Mouse (Mus musculus) regulatory T cell (primary cell): ENCODE results near the gene Olfr1102.

Experiments
- in situ Hi-C: fragments of 300-600 bp; cut with MboI, MseI; formaldehyde crosslinking; loops from one replicate; pipeline ENCODE4 v1.15.1; 2025; ENCODE audit warnings: high pct_unique_total_duplicates

Gene Olfr1102

DNA sequence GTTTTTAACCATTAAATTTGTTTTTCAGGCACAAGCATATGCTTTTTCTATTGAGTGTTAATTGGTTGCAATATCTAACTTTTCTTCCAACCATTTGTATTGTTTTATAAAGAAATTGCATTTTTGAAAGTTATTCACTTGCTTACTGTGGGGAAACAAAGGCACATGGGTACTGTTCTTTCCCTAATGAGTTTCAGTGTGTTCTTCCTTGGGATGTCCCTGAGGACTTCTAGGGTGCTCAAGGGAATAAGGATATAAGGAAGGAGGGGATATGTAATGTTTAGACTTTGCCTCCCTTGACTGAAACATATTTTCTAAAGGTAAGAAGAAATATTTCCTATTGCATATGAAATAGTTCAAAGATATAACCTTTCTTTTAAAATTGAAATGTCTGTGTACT, at the start of gene Olfr1102:
Olfr1102 (plus strand) TSS at position 301 of the 400 bp plus-strand sequence.
- in situ Hi-C loops = no loop called here

DNA sequence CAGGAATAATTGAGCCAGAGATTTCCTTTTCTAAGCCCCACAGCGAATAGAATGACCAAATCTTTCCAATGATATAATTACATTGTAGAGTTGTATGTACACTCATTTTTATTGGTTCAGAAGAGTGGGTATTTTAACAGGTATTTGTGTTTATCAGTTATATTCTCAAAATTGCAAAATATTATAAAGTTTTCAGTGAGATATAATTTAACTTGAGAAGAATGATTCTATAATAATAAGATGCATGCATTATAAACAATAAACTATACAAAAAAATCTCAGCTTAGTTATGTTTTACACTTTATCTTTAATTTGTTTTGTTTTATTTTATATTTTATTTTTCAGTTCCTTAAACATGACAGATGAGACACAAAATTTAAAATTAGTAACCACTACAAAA, 37.6 kb upstream of the Olfr1102 start, which contains the start of gene Olfr1099:
Olfr1099 (minus strand) TSS at position 101 of the 400 bp plus-strand sequence.
- in situ Hi-C loops = no loop called here

DNA sequence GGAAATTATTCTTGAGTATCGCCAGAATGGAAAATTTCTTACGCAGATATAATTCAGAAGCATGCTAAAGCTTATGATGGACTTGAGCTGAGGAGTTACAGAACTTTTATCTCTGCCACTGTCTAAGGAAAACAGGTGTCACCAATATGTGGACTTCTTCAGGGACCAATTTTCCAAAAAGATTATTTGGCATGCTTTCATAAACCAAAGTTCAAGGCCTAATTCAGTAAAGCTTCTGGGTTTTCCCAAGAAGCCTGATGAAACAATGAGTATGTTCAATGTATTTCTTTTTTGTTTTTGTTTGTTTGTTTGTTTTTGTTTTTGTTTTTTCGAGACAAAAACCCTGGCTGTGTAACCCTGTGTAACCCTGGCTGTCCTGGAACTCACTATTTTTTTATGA, 18.3 kb upstream of the Olfr1102 start, which contains the start of gene Olfr1100:
Olfr1100 (minus strand) TSS at position 101 of the 400 bp plus-strand sequence.
- in situ Hi-C loops = no loop called here

DNA sequence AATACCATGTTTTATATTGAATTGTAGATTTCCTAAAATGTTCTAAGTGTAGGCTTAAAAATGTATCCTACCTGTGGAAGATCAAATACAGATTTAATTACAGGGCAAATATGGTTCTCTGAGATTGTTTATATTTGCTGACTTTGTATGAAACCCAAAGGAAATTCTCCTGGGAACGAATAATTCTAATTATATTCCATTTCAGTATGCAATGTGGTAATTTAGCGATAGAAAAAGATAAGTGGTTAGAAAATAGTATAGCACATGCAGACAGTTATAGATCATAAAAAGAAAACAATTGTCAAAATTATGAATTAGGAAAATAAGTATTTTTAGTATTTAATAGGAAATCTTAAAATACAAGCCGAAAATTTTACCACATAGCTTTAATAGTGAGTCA, 7.1 kb upstream of the Olfr1102 start, which contains the start of gene Olfr1101:
Olfr1101 (minus strand) TSS at position 101 of the 400 bp plus-strand sequence.
- in situ Hi-C loops = no loop called here

DNA sequence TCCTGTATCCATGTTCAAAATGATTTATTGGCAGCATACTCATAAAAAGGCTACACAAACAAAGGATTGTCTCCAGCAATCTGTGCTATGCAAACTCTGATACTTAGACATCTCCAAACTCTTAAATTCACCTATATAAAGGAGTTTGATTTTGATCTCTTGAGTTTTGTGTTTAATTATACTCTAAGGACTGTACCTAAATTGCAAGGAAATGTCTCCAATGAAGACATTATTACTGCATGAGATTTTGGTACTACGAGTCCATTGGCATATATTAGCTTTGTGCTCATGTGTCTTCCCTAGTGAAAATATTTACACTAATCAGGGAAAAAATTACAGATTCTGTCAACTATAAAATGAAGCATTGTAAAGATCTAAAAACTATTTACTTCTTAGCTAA, 28.8 kb downstream of the Olfr1102 start, which contains the start of gene Olfr1104:
Olfr1104 (minus strand) TSS at position 101 of the 400 bp plus-strand sequence.
- in situ Hi-C loops = no loop called here

DNA sequence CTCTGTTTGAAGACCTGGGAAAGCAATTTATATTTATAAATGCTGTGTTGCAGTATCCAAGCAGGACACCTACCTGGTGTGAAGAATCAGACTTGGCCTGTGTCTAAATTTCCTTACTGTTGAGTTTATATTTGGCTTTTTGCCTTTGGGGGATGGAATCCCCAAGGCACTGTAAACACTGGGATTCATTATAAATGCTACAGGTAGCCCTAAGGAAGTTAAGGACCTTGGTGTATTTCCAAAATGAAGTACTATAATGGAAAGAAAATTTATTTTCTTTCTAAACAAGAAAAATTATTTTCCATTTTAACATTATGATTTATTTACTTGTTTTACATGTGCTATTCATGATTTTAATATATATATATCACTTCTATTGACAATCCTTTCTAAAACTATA, 38.2 kb downstream of the Olfr1102 start, which contains the start of gene Olfr1105:
Olfr1105 (minus strand) TSS at position 101 of the 400 bp plus-strand sequence.
- in situ Hi-C loops = no loop called here

DNA sequence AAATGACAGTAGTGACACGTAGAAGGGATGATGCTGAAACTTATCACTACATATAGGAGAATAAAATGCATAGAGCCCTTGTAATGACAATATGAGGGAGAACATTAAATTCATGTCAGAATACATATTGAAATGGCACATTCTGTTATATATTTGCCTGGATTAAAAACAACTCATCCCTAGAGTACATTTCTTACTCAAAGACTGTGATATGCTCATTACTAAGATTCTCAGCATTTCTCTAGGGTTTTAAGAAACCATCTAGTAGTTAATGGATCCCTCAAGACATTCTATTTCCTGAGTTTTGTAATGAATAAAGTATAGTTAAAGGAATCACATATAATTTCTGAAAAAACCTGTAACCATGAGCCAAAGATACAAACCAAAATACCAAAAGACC, 54.0 kb downstream of the Olfr1102 start, which contains the start of gene Olfr1106:
Olfr1106 (minus strand) TSS at position 101 of the 400 bp plus-strand sequence.
- in situ Hi-C loops = no loop called here
